Mouse (Mus musculus): Measurements from ENCODE around the gene Zfyve26. TPM values are rescaled to one million over a fixed set of nuclear protein-coding genes. Genes with fewer than 3 reads are reported as not detected.

Zfyve26 gene
- total and polyA plus RNA-seq, 2 experiments, result 17.6 to 20.5 TPM

DNA sequence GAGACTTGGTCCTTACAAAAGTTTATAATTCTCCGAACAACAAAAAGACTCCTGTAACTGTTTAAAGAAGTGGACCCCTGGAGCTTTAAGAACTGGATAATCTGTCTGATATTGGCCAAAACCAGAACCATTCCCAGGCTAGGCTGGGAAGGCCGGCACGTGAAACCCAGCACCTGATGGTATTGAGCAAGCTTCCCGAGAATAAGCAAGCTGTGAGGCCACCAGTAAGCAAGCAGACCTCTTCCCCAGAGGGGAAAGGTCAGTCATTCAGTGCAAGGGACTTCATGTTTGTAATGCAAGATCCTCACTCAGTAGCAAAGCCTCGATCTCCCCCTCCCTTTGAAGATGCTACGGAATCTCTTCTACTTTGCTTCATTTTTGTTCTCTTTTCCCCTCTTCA is 3.2 kb downstream of the Zfyve26 start:
- no peaks in the 10 kb centered on the region; the same call in 1 of the 2 replicates for H3K79me2 ChIP-seq (ENCODE audit: control insufficient read depth, insufficient read depth, low read length)
- H3K27ac ChIP-seq (replicated peaks; ENCODE audit: insufficient read depth, low read depth, low read length), result 0 out of 2 replicates have a peak overlapping the region, but pooled peaks have one; percentile 57
- peak; percentile 94 for DNase-seq (ENCODE audit: extremely low read depth, low read depth, low spot score)

DNA sequence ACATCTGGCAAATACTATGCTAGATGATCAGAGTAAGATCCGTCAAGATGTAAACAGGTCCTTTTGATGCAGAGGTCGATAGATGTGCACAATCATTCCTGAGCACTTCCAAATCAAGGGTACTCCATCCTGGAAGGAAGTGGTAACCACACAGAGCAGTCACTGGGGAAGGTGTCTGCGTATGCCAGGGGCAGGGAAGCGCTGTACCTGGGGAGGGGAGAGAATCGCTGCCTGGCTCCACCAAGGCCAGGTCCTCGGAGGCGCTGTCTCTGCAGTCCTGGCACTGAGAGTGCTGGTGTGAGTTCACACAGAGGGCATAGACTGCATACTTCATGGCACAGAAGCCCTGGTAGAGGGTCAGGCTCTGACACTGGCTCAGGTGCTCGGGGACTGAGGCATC is 13.5 kb downstream of the Zfyve26 start:
- Histone ChIP-seq H3K27me3 (ENCODE audit: control insufficient read depth, insufficient read depth, low read length) (no peaks in the 10 kb centered on the region), H3K27ac (replicated peaks; ENCODE audit: insufficient read depth, low read depth, low read length) (no peak overlapping the region), H3K79me2 (ENCODE audit: control insufficient read depth, insufficient read depth, low read length) (no peaks in the 10 kb centered on the region), H3K36me3 (ENCODE audit: control insufficient read depth, insufficient read depth, low read length) (peaks cover 62% of the 10 kb centered on the region), H3K4me3 (ENCODE audit: insufficient read depth, low read depth, low read length) (no peak overlapping the region), H3K9ac (ENCODE audit: low read depth, low read length) (no peak overlapping the region), H3K4me1 (ENCODE audit: control insufficient read depth, insufficient read depth, low read length) (no peaks in the 10 kb centered on the region)
- DNase-seq (ENCODE audit: extremely low read depth, low read depth, low spot score), result no peak
- WGBS, result 92% methylated on average over 8 of the region's 8 CpGs
- TF ChIP-seq POLR2A (IDR thresholded peaks at IDR 0.05; ENCODE audit: extremely low read depth, insufficient read depth, low read length) (no peak), CTCF (IDR thresholded peaks at IDR 0.05; ENCODE audit: low read depth, low read length) (no peak)

More for the DNA sequence above, 3.2 kb downstream of the Zfyve26 start:
- H3K4me3 ChIP-seq (ENCODE audit: insufficient read depth, low read depth, low read length), result no peak overlapping the region
- peaks cover 17% of the 10 kb centered on the region for H3K4me1 ChIP-seq (ENCODE audit: control insufficient read depth, insufficient read depth, low read length)
- no peak for TF ChIP-seq POLR2A (IDR thresholded peaks at IDR 0.05; ENCODE audit: extremely low read depth, insufficient read depth, low read length)
- H3K36me3 ChIP-seq (ENCODE audit: control insufficient read depth, insufficient read depth, low read length), result peaks cover 24% of the 10 kb centered on the region
- WGBS, result 32% methylated on average over 6 of the region's 6 CpGs
- H3K9ac ChIP-seq (ENCODE audit: low read depth, low read length), result no peak overlapping the region
- no peaks in the 10 kb centered on the region for H3K27me3 ChIP-seq (ENCODE audit: control insufficient read depth, insufficient read depth, low read length)

DNA sequence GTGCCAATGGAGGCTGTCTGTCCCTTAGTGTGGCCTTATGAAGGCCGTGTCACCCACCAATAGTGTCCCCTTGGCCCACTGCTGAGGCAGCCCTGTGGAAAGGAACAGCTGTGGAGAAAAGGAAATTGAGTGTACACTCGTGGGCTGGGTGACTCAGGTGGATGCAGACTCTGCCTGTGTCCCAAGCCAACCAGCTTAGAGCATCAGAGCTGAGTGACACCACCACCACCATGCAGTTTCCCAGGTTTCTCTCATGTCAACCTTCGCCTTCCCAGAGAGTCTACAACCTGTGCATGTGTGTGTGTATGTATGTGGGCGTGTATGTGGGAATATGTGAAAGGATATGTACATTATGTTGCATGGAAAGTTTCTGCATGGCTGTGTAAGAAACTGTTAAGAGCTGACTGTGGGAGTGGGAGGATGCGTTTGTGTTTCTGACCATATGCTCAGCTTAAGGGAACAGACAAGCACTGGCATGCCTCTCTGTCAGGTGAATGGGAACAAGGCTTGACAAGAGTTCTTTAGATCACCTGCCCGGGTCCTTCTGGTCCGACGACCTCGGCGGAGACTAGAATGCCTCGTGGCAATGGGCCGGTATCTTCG is 16.5 kb downstream of the Zfyve26 start:
- Histone ChIP-seq H3K79me2 (ENCODE audit: control insufficient read depth, insufficient read depth, low read length) (no peaks in the 10 kb centered on the region), H3K27ac (replicated peaks; ENCODE audit: insufficient read depth, low read depth, low read length) (no peak overlapping the region), H3K9ac (ENCODE audit: low read depth, low read length) (no peak overlapping the region), H3K4me1 (ENCODE audit: control insufficient read depth, insufficient read depth, low read length) (no peaks in the 10 kb centered on the region), H3K4me3 (ENCODE audit: insufficient read depth, low read depth, low read length) (no peak overlapping the region), H3K27me3 (ENCODE audit: control insufficient read depth, insufficient read depth, low read length) (no peaks in the 10 kb centered on the region), H3K36me3 (ENCODE audit: control insufficient read depth, insufficient read depth, low read length) (peaks cover 57% of the 10 kb centered on the region)
- no peak for DNase-seq (ENCODE audit: extremely low read depth, low read depth, low spot score)
- 93% methylated on average over 13 of the region's 13 CpGs for WGBS
- no peak for TF ChIP-seq POLR2A (IDR thresholded peaks at IDR 0.05; ENCODE audit: extremely low read depth, insufficient read depth, low read length)
- TF ChIP-seq CTCF (IDR thresholded peaks at IDR 0.05; ENCODE audit: low read depth, low read length), result no peak

DNA sequence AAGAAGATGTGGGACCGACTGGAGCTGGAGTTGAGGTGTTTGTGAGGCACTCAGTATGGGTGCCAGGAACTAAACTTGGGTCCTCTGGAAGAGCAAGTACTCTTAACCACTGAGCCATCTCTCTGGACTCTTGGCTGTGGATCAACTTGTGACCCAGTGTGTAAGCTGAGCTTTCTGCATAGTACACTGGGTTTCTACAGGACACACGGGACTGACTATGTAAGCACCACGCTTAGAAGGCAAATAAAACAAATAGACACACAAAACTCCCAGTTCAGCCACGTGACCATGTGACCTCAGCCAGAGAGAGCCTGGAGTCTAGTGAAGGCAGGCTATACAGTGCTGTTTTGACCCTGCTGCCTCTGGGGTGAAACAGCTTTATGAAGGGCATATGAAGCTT is 23.5 kb downstream of the Zfyve26 start:
- Histone ChIP-seq H3K27me3 (ENCODE audit: control insufficient read depth, insufficient read depth, low read length) (no peaks in the 10 kb centered on the region), H3K79me2 (ENCODE audit: control insufficient read depth, insufficient read depth, low read length) (no peaks in the 10 kb centered on the region), H3K36me3 (ENCODE audit: control insufficient read depth, insufficient read depth, low read length) (peaks cover 80% of the 10 kb centered on the region), H3K4me1 (ENCODE audit: control insufficient read depth, insufficient read depth, low read length) (no peaks in the 10 kb centered on the region), H3K4me3 (ENCODE audit: insufficient read depth, low read depth, low read length) (no peak overlapping the region), H3K27ac (replicated peaks; ENCODE audit: insufficient read depth, low read depth, low read length) (no peak overlapping the region), H3K9ac (ENCODE audit: low read depth, low read length) (no peak overlapping the region)
- TF ChIP-seq CTCF (IDR thresholded peaks at IDR 0.05; ENCODE audit: low read depth, low read length) (no peak), POLR2A (IDR thresholded peaks at IDR 0.05; ENCODE audit: extremely low read depth, insufficient read depth, low read length) (no peak)
- WGBS, result 34% methylated on average over 4 of the region's 4 CpGs
- DNase-seq (ENCODE audit: extremely low read depth, low read depth, low spot score), result peak; percentile 12

DNA sequence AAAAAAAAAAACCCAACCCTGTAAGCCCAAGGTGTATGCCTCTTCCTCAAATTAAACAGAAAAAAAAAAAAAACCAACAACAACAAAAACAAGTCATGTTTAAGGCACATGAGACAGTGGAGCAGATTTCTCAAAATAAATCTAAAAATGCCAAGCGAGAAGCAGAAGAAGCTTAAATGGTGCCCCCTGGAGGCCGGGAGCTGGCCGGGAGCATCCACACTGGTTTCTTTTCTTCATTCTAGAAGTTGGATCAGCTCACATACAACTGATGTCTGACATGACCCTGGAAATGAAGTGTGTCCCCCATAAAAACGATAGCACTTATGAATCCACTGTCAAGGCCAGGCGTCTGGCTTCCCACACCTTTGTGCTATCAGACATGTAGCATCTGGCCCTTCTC is 35.1 kb downstream of the Zfyve26 start:
- no peak overlapping the region for H3K27ac ChIP-seq (replicated peaks; ENCODE audit: insufficient read depth, low read depth, low read length)
- no peak for TF ChIP-seq POLR2A (IDR thresholded peaks at IDR 0.05; ENCODE audit: extremely low read depth, insufficient read depth, low read length)
- TF ChIP-seq CTCF (IDR thresholded peaks at IDR 0.05; ENCODE audit: low read depth, low read length), result peak; percentile 59
- H3K9ac ChIP-seq (ENCODE audit: low read depth, low read length), result no peak overlapping the region
- no peaks in the 10 kb centered on the region for H3K4me1 ChIP-seq (ENCODE audit: control insufficient read depth, insufficient read depth, low read length)
- peaks cover 61% of the 10 kb centered on the region for H3K36me3 ChIP-seq (ENCODE audit: control insufficient read depth, insufficient read depth, low read length)
- H3K79me2 ChIP-seq (ENCODE audit: control insufficient read depth, insufficient read depth, low read length), result no peaks in the 10 kb centered on the region
- no peaks in the 10 kb centered on the region for H3K27me3 ChIP-seq (ENCODE audit: control insufficient read depth, insufficient read depth, low read length)
- 77% methylated on average over 5 of the region's 5 CpGs for whole genome bisulfite sequencing
- no peak for DNase-seq (ENCODE audit: extremely low read depth, low read depth, low spot score)
- H3K4me3 ChIP-seq (ENCODE audit: insufficient read depth, low read depth, low read length), result no peak overlapping the region

DNA sequence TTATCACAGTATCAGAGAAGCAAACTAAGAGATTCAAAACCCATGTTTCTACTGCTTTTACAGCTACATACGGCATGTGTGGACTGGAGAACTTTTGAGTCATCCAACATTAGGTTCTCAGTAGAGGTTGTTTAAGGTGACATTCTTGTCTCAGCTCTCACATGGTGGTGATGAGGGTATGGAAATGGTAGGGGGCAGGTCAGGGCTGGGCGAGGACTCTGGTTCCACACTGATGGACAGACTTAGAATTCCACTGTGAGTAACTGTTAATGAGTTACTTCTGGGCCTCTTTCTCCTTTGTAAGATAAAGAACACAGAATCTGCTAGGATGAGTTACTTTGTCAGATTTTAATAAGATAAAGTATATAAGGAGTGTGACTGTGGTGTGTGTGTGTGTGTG is 36.0 kb downstream of the Zfyve26 start:
- TF ChIP-seq POLR2A (IDR thresholded peaks at IDR 0.05; ENCODE audit: extremely low read depth, insufficient read depth, low read length) (no peak), CTCF (IDR thresholded peaks at IDR 0.05; ENCODE audit: low read depth, low read length) (no peak)
- Histone ChIP-seq H3K27me3 (ENCODE audit: control insufficient read depth, insufficient read depth, low read length) (no peaks in the 10 kb centered on the region), H3K9ac (ENCODE audit: low read depth, low read length) (no peak overlapping the region), H3K27ac (replicated peaks; ENCODE audit: insufficient read depth, low read depth, low read length) (no peak overlapping the region), H3K79me2 (ENCODE audit: control insufficient read depth, insufficient read depth, low read length) (no peaks in the 10 kb centered on the region), H3K4me1 (ENCODE audit: control insufficient read depth, insufficient read depth, low read length) (no peaks in the 10 kb centered on the region), H3K4me3 (ENCODE audit: insufficient read depth, low read depth, low read length) (no peak overlapping the region), H3K36me3 (ENCODE audit: control insufficient read depth, insufficient read depth, low read length) (peaks cover 59% of the 10 kb centered on the region)
- 98% methylated on average over 2 of the region's 2 CpGs for WGBS
- no peak for DNase-seq (ENCODE audit: extremely low read depth, low read depth, low spot score)
